Mouse (Mus musculus) activated CD4-positive, CD25-positive, alpha-beta regulatory T cell, adult 4 months (primary cell): ENCODE data around the gene Usb1. TPM values are rescaled to one million over a fixed set of nuclear protein-coding genes. Genes with fewer than 3 reads are reported as not detected.

ENCODE experiments used
- ATAC-seq: one replicate; pipeline ENCODE4 v1.8.0; 2017
- polyA plus RNA-seq, 2 experiments: library from polyadenylated mRNA; unstranded; fragments of 100-300 nt; shearing (Covaris generic); gene quantifications; one replicate each; pipeline ENCODE4 v1.2.1; 2017

The Usb1 gene
- 10 to 100 TPM; 51.4 to 65.4 TPM for polyA plus RNA-seq

GRCm38 (mm10) chr8:95331720-95332436 lies at the start of gene Usb1, which contains the start of gene Zfp319:
Gene Usb1 (plus strand): TSS chr8:95332284.
Gene Zfp319 (minus strand): TSS chr8:95331950.
- ATAC-seq = peak; percentile 85

DNA sequence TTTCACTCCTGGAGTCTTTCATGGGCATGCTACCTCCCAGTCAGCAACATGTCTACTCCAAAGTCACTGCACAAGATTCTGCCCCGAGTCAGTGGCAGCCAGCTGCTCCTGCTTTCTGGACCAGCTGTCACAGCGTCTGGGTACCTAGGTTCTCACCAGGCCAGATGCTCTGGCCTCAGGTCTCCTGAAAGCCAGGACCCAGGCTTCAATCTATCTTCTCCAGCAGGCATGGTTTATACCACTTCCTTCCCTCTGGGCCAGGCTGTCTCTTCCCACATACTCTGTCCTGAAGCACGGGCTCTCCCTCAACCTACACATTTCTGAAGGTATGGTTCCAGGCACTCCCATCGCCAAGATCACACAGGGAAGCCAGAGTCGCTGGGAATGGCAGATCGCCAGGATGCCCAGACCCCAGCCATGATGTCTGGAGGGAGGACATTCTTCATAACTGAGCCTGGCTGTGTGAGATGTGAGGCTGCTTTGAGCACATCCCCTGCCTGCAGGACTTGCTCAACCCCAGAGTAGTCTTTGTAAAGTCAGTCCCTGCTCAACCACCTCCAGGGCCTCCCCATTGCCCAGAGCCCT lies 42.9 kb upstream of the Usb1 start:
- ATAC-seq = no peak

DNA sequence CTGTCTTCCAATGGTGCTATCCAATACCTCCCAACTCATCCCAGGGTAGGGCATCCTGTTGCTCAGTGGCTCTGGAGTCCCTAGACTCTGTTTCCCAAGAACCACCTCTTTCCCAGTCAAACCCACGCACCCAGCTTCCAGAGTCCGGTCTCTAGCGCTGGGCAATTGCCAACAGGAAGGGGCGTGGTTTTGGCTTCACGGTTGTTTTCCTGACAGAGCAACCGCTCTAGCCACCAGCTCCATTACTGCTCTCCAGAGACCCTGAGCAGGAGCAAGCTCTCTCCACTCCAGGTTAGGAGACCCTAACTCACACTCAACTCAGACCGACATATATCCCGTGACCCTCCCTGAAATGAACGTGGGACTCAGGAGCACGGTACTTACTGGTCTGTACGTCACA lies 38.9 kb upstream of the Usb1 start:
- ATAC-seq = no peak

GRCm38 (mm10) chr8:95293891-95294290 lies 38.2 kb upstream of the Usb1 start:
- ATAC-seq = no peak

DNA sequence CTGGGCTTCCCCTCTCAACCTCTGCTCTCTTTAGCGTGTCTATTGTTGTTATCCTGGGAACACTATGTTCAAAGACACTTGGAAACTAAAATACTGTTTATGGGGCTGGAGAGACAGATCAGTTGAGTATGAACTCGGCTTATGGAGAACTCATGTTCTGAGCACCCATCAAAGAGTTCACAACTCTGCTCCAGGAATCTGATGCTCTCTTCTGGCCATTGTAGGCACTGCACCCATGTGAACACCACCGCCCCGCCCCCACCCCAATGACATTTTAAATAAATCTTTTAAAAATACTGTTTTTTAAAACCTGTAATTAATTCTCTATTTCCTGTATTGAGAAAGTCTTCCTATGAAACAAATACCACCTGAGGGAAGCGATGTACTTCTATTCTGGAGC lies 29.7 kb upstream of the Usb1 start:
- ATAC-seq = peak; percentile 81

- no peak for ATAC-seq
These were observed 26.6 kb upstream of the Usb1 start for GRCm38 (mm10) chr8:95305526-95305925.

DNA sequence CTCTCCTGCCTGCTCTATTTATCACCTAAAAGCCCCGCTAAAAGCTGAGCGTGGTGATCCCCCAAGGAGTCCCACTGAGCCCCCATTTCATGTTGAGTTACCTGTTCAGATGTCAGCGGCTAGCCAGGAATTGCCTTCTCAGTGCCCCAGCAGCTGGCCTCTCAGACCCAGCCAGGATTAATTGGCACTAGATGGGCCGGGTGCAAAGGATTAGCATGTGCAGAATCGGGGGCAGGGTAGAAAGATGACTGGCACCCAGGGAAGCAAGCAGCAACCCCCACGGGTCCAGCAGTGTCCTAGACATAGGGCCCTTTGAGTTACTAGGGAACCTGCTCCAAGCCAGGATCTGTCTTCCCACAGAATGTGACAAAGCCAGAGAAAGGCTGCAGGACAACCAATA lies 25.7 kb upstream of the Usb1 start, which contains the start of gene Cngb1:
Gene Cngb1 (minus strand): TSS at position 155 of the 400 bp plus-strand sequence.
- no peak for ATAC-seq

GRCm38 (mm10) chr8:95310342-95310970 lies 21.6 kb upstream of the Usb1 start, which contains the start of gene Tepp:
Gene Tepp (plus strand): TSS chr8:95310566.
- ATAC-seq = no peak

- ATAC-seq = no peak
These were observed 19.2 kb upstream of the Usb1 start for GRCm38 (mm10) chr8:95312836-95313235.

GRCm38 (mm10) chr8:95313857-95314256 lies 18.2 kb upstream of the Usb1 start:
- ATAC-seq = no peak

GRCm38 (mm10) chr8:95314707-95315106 lies 17.4 kb upstream of the Usb1 start:
- ATAC-seq = no peak

- no peak for ATAC-seq
These were observed 16.7 kb upstream of the Usb1 start for GRCm38 (mm10) chr8:95315350-95315749.

DNA sequence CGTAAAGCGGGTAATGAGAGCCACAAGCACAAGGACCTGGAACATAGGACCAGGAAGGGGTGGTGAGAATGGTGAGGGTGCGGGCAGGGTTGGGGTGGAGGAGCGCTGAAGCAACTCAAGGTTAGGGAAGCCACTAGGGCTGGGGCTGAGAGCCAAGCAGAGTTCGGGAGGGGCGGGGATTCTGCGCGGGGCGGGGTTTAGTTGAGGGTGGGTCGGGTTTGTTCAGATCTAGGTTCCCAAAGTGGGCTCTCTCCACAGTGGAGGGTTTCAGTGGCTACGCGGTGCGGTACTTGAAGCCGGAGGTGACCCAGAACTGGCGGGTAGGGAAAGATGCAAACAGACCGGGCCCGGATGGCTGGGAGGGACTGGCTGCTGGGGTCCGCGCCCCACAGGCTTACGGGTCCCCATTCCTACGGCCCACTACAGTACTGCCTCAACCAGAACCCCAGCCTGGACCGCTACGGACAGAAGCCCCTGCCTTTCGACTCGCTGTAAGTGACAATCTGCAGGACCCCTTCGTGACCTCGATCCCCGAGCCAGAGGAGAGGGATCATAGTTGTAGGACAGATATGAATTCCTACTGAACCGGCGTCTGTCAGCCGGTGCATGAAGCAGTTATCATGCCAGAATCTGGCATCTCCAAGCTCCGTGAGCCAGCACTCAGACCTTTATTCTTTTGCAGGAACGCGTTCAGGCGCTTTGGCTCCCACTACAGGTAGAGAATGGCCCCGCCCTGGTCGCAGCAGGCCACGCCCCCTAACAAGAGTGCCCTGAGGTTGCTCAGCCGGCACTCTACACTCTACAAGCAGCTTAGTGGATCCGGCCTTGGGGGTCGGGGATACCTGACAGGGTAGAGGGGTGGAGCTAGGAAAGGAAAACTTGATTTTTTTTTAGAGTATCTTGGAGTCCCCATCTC lies 11.6 kb upstream of the Usb1 start:
- ATAC-seq = peak; percentile 97

DNA sequence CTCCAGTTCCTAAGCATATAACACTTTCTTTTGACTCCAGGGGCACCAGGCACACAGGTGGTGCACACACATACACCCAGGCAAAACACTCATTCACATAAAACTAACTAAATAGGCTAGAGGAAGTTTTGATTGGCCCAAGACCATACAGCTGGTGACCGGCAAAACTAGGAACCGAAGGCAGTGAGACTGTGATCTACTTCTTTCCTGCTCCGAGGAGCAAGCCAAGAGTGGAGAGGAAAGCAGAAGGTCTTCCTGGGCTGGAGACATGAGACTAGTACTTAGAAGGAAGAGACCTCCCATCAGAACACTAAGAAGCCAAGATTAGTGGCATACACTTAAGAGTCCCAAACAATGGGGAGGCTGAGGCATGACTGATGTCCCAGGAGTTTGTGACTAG lies 8.9 kb upstream of the Usb1 start:
- no peak for ATAC-seq

GRCm38 (mm10) chr8:95324646-95325045 lies 7.4 kb upstream of the Usb1 start:
- no peak for ATAC-seq

GRCm38 (mm10) chr8:95326822-95327221 lies 5.3 kb upstream of the Usb1 start:
- ATAC-seq = no peak

DNA sequence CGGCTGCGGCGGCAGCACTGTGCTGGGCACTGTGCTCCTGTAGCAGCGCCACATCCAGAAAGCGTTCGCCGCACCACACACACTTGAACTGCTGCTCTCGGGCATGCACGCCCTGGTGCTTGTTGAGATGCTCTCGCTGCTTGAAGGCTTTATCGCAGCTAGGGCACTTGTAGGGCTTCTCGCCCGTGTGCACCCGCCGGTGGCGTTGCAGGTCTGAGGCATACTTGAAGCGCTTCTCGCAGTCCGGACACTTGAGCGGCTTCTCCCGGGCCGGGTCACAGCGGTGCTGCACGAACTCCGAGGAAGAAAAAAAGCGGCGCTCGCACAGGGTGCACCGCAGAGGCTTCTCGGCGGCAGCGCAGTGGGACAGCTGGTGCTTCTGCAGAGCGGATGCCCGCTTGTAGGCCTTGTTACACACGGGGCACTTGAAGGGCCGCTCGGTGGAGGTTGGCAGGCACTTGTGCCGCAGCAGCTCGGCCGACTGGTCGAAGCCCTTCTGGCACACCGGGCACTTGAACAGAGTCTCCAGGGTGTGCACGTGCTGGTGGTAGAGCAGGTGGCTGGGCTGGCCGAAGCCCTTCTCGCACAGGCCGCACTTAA lies 4.1 kb upstream of the Usb1 start:
- ATAC-seq = no peak

- ATAC-seq = no peak
These were observed 1.7 kb upstream of the Usb1 start for GRCm38 (mm10) chr8:95330367-95330766.

DNA sequence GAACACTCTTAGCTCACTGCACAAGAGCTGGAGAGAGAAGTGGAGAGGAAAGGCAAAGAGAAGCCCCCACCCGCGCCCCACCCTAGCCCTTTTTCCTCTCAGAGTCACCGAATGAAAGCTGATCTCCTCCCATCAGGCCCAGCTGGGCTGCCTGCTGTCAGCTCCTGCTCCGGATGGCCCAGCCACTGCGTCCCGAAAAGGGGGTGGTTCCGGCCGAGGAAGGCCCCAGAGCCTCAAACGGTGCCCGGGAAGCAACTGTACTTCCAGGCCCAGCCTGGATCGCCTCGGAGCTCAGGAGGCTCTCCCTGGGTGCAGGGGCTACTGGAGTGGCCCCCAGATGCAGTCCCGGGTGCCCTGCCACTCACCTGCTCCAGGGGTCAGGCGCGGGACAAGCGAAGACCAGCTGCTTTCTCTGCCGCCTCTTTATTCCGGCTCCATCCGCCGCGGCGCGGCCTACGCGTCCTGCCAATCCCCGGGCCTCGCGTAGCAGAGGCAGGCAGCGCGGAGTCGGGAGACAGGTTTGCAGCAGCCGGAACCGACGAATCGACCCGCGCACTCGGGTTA lies 846 bp upstream of the Usb1 start:
- peak; percentile 47 for ATAC-seq

- no peak for ATAC-seq
These were observed 534 bp downstream of the Usb1 start for GRCm38 (mm10) chr8:95332437-95333199.

- no peak for ATAC-seq
These were observed 3.6 kb downstream of the Usb1 start for GRCm38 (mm10) chr8:95335706-95336105.
